Mouse (Mus musculus) ES-E14 (cell line): Measurements from ENCODE around the gene Spaca7. TPM values are rescaled to one million over a fixed set of nuclear protein-coding genes. Genes with fewer than 3 reads are reported as not detected.

Experiments
- DNase-seq: peaks from one replicate; pipeline ENCODE4 v3.0.0-alpha.2; 2013; ENCODE audit warnings: low read depth, low spot score
- H3K27ac ChIP-seq: 2 replicates; pipeline ENCODE4 v1.5.1; 2012; ENCODE audit warnings: low read depth, mild to moderate bottlenecking, low read length, moderate library complexity, mixed read lengths; ENCODE audit not compliant: poor library complexity, insufficient read depth, severe bottlenecking
- H3K36me3 ChIP-seq: 2 replicates; pipeline ENCODE4 v1.6.1; 2012; ENCODE audit warnings: mild to moderate bottlenecking, low read length, moderate library complexity, mixed read lengths; ENCODE audit not compliant: control insufficient read depth, poor library complexity, insufficient read depth, severe bottlenecking
- H3K4me1 ChIP-seq, 2 experiments: fragments of 150-350 bp in 1 of 2; sonication (generic) in 1 of 2; 2 replicates each; pipeline ENCODE4 v1.6.1; 2012; ENCODE audit warnings: low read length in 2 of 2, mild to moderate bottlenecking in 1 of 2, mixed read lengths in 1 of 2; ENCODE audit not compliant: control insufficient read depth in 2 of 2, insufficient read depth in 2 of 2, poor library complexity in 1 of 2
- H3K4me3 ChIP-seq, 2 experiments: fragments of 150-350 bp in 1 of 2; sonication (generic) in 1 of 2; 2 replicates each; pipeline ENCODE4 v1.5.1; 2012; ENCODE audit warnings: low read length in 2 of 2, low read depth in 1 of 2, mild to moderate bottlenecking in 1 of 2, mixed read lengths in 1 of 2; ENCODE audit not compliant: insufficient read depth in 1 of 2, poor library complexity in 1 of 2, severe bottlenecking in 1 of 2
- H3K9ac ChIP-seq: 2 replicates; pipeline ENCODE4 v1.6.1; 2012; ENCODE audit warnings: low read depth, mild to moderate bottlenecking, low read length, mixed read lengths; ENCODE audit not compliant: poor library complexity, insufficient read depth, severe bottlenecking
- H3K9me3 ChIP-seq: fragments of 150-350 bp; sonication (generic); 2 replicates; pipeline ENCODE4 v1.6.1; 2012; ENCODE audit warnings: low read depth, mild to moderate bottlenecking, low read length; ENCODE audit not compliant: control insufficient read depth, insufficient read depth
- CHD2 ChIP-seq: IDR thresholded peaks from 2 replicates; pipeline ENCODE4 v1.6.1; 2014; ENCODE audit warnings: mild to moderate bottlenecking, low read depth, low read length, inconsistent platforms
- HCFC1 ChIP-seq: IDR thresholded peaks from 2 replicates; pipeline ENCODE4 v1.6.1; 2012; ENCODE audit warnings: low read length, inconsistent platforms, borderline replicate concordance; ENCODE audit not compliant: insufficient read depth
- MAFK ChIP-seq: IDR thresholded peaks from 2 replicates; pipeline ENCODE4 v1.6.1; 2014; ENCODE audit warnings: mild to moderate bottlenecking, low read depth, low read length, inconsistent platforms; ENCODE audit not compliant: insufficient read depth
- ZC3H11A ChIP-seq: IDR thresholded peaks from 2 replicates; pipeline ENCODE4 v1.6.1; 2012; ENCODE audit warnings: low read depth, mild to moderate bottlenecking, inconsistent platforms, low read length, borderline replicate concordance
- ZNF384 ChIP-seq: IDR thresholded peaks from 2 replicates; pipeline ENCODE4 v1.6.1; 2012; ENCODE audit warnings: low read depth, low read length, inconsistent platforms
- in situ Hi-C, 2 experiments: fragments of 600-800 bp; cut with MboI; formaldehyde crosslinking; loops; one replicate each; pipeline ENCODE4 v1.15.1; 2025; ENCODE audit warnings: low sequenced_read_pairs in 2 of 2, inconsistent platforms in 1 of 2; ENCODE audit not compliant: unreplicated experiment in 2 of 2
- total RNA-seq: library from RNA; depleted of rRNA; stranded (reverse); fragments of 300-350 nt; gene quantifications from 2 replicates; pipeline ENCODE4 v1.2.3, GENCODE M21; 2012

Spaca7 gene
- total RNA-seq, 1 experiment: not detected

DNA sequence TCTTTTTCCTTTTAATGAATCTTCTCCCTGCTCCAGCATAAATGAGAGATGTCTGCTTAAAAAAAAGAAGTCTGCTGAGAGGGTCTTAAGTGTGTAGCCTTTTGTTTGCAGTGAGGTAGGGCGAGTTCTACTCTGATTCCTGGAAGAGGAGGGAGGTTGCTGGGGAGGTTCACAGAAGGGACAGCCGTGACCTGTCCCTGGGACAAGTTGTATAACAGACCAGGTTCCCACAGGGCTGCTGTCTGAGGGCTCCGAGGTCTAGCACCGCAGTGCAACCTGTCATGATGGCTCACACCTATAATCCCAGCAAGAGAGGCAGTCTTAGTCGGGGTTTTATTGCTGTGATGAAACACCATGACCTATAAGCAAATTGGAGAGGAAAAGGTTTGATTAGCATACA, 24.1 kb upstream of the Spaca7 start:
- H3K9me3 ChIP-seq: no peaks in the 10 kb centered on the region
- in situ Hi-C loops: no loop called here
- H3K4me3 ChIP-seq: peak overlapping the region in 1 of 2 experiments; percentile 7; a peak in 1 of 4 replicates
- TF ChIP-seq MAFK: no peak
- no peak for TF ChIP-seq CHD2
- no peak for TF ChIP-seq ZNF384
- TF ChIP-seq ZC3H11A: no peak
- no peak for TF ChIP-seq HCFC1
- H3K36me3 ChIP-seq: no peaks in the 10 kb centered on the region
- DNase-seq: no peak
- no peak overlapping the region for H3K27ac ChIP-seq
- peaks cover 11 to 20% of the 10 kb centered on the region in 2 experiments; a peak in 3 of 4 replicates for H3K4me1 ChIP-seq
- H3K9ac ChIP-seq: no peak overlapping the region

DNA sequence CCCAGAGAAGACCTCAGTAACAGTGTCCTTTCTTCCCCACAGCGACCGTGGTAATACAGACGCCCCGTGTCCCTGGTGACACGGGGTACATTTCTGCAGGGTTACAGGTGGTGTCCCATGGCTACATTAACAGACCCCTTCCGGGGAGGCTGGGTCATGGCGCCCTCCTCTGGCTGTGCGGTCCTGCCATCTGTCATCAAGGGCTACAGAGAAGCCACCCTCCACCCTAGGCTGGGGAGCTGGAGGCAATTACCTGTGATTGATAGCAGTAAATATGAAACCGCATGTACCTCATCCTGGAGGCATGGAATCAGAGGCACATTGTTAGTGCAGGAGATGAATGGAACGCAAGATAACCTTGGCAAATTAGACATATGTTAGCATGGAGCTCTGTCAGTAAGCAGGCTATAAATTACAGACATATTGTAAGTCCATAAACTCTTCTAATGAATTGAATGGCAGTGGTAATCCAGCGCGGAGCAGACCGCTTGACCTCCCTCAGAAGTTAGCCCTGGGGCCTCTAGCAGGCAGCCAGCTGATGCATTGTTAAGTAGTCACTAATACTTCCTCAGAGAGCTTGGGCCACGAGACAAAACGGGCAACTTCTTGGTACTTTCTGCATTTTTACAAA, 17.2 kb upstream of the Spaca7 start:
- in situ Hi-C loops: loop anchor here in 1 of 2 experiments (10.0 to 25.0 kb wide), 2 partner anchors 151 to 568 kb away; no protein-coding TSS in a partner anchor
- no peaks in the 10 kb centered on the region for H3K9me3 ChIP-seq

GRCm38 (mm10) chr8:12558786-12559185, 14.0 kb upstream of the Spaca7 start:
- in situ Hi-C loops: loop anchor here in 1 of 2 experiments (10.0 to 25.0 kb wide), 2 partner anchors 154 to 571 kb away; no protein-coding TSS in a partner anchor
- no peak overlapping the region for H3K9ac ChIP-seq
- H3K9me3 ChIP-seq: no peaks in the 10 kb centered on the region
- no peaks in the 10 kb centered on the region; a peak in 1 of 4 replicates for H3K4me1 ChIP-seq
- H3K27ac ChIP-seq: no peak overlapping the region
- DNase-seq: no peak
- no peaks in the 10 kb centered on the region for H3K36me3 ChIP-seq
- TF ChIP-seq HCFC1 (no peak), ZC3H11A (no peak), MAFK (no peak), CHD2 (no peak), ZNF384 (no peak)
- no peak overlapping the region for H3K4me3 ChIP-seq

More for the DNA sequence above, 17.2 kb upstream of the Spaca7 start:
- Histone ChIP-seq H3K36me3 (no peaks in the 10 kb centered on the region), H3K4me1 (peaks cover 0 to 2% of the 10 kb centered on the region in 2 experiments; a peak in 2 of 4 replicates), H3K27ac (no peak overlapping the region), H3K9ac (no peak overlapping the region), H3K4me3 (no peak overlapping the region)
- no peak; the same call in 1 of the 2 replicates for TF ChIP-seq ZC3H11A
- TF ChIP-seq CHD2: no peak
- TF ChIP-seq HCFC1: no peak
- TF ChIP-seq ZNF384: no peak
- no peak for TF ChIP-seq MAFK
- DNase-seq: no peak

- no peaks in the 10 kb centered on the region for H3K4me1 ChIP-seq
- H3K4me3 ChIP-seq: no peak overlapping the region
- H3K9ac ChIP-seq: no peak overlapping the region
- peak; percentile 60 for DNase-seq
- H3K27ac ChIP-seq: no peak overlapping the region
- H3K9me3 ChIP-seq: no peaks in the 10 kb centered on the region
- no peaks in the 10 kb centered on the region for H3K36me3 ChIP-seq
- in situ Hi-C loops: loop anchor here (5.0 to 25.0 kb wide), 2 partner anchors 169 to 574 kb away; no protein-coding TSS in a partner anchor
- TF ChIP-seq ZC3H11A: peak; percentile 80
- no peak for TF ChIP-seq HCFC1
Observed at GRCm38 (mm10) chr8:12561403-12561960, 11.3 kb upstream of the Spaca7 start.
